Mouse (Mus musculus) ovary, postnatal 14 days (tissue): Measurements from ENCODE around the gene Dscam.
A peak's percentile ranks its signal among the peaks of the same experiment; 100 is the strongest.

ENCODE experiments used
- DNase-seq: peaks from one replicate; pipeline ENCODE4 v3.0.0; 2022; ENCODE audit warnings: low spot score

The Dscam gene

DNA sequence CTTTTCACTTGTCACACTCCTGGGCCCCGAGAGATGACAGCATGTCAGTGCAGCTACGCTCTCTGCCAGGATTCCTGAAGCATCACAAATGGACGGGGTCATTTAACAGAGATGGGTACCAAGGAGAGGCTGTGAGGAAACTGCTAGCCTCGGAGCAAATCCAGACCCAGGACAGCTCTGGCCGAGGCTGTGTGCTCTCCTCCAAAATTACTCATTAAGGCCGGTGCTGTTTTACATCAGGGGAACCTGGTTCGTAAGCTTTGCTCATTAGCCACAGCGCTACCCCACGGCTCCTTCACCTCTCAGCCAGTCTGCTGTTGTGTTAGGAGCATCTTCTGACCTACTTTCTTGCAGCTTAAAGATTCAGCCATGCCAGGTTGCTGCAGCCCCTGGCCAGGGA is 449.3 kb downstream of the Dscam start:
- DNase-seq: no peak

DNA sequence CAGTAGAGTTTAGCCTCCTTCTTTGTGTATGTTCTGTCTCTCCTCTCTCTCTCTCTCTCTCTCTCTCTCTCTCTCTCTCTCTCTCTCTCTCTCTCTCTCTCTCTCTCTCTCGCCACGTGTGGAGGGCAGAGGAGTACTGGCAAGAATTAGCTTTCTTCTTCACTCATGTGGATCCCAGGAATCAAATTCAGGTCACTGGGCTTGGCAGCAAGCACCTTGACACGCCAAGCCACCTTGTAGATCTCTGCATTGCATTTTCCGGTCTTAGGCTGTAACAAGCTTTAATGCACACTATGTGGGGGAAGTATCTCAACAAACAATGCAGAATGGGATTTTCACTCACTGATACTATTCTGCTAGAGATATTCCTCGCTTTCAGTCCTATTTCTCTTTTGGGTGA is 449.9 kb downstream of the Dscam start:
- DNase-seq: no peak

DNA sequence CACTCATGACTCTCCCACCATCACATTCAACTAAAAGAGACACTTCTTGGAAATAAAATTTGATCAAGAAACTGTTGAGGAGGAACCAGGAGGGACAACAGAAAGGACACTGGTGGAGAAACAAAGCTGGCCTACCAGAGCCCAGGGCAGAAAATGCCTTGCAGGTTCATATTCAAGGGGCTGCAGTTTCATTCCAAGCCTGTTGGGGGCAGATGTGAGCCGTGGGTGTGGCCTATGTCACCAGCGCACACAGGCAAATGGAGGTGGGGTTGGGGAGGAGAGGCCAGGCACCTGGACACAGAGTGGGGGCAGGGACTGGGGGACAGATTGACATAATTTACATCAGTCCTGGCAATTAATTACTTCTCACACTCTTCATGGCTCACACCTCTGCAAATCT is 452.3 kb downstream of the Dscam start:
- DNase-seq: no peak

- no peak for DNase-seq
Measured at GRCm38 (mm10) chr16:96716633-96717032, 453.9 kb downstream of the Dscam start.

GRCm38 (mm10) chr16:96711935-96712334 is 458.6 kb downstream of the Dscam start:
- DNase-seq: no peak

DNA sequence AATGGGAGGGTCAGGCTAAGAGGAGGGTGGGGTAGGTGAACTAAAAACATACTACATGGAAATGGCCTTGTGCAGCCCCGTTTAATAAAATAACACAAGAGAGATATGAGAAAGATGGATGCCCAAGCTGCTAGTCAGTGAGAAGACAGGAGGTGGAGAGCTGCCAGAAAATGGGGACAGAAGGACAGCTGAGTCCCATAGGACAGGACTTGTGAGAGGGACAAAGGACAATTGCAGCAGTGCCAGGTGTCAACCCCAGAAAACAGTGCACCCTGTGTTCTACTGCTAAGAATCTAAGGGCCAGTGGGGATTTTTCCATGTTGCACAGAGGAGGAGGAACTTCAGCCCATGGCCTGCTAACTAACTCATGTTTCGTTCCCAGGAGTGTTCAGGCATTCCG is 470.0 kb downstream of the Dscam start:
- DNase-seq: no peak

- DNase-seq: no peak
Measured at GRCm38 (mm10) chr16:96695882-96696281, 474.7 kb downstream of the Dscam start.

- no peak for DNase-seq
Measured at GRCm38 (mm10) chr16:96691576-96691975, 479.0 kb downstream of the Dscam start.

- DNase-seq: no peak
Measured at GRCm38 (mm10) chr16:96690052-96690451, 480.5 kb downstream of the Dscam start.

DNA sequence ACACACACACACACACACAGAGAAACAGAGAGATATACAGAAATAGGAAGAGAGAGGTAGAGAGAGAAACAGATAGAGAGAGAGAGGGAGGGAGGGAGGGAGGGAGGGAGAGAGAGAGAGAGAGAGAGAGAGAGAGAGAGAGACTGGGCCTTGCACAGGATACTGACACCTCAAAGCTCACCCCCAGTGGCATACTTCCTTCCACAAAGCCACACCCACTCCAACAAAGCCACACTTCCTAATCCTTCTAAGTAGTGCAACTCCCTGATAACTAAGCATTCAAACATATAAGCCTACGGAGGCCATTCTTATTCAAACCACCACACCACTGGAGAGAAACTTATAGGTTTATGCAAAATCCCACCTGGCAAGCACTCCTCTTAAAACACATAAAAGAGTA is 481.1 kb downstream of the Dscam start:
- no peak for DNase-seq

DNA sequence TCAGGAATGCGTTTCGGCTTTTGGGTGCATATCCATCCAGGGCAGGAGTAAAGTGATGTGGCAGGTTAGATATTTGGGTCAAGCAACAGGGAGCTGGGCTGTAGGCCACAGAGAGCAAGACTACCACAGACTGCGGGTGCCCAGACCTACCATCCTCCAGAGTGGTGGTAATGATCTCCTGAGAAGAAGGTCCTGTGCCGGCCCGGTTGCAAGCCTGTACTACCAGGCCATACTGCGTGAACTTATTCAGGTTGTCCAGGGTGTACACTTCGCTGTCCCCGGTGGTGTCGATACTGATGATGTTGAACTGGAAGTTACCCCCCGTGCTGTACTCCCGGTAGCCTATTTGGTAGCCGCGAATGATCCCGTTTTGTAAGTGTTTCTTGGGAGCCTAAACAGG is 485.5 kb downstream of the Dscam start:
- no peak for DNase-seq

DNA sequence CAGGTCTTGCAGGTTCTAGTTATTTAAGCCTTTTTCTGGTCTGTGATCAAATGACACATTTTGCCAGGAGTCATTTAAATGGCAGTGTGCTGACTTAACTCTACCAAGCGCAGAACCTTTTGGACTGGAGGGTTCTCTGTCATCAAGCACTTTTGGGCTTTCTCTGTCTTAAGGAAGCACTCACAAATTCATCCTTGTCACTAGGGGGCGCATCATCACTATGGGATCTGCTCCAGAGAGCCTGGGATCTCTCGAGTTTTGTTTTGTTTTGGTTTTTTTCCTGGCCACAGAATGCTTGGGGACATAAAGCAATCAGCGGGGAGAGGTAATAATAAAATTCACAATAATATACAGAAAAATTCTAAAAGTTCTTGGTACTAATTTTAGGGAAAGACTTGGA is 486.0 kb downstream of the Dscam start:
- DNase-seq: peak; percentile 51

DNA sequence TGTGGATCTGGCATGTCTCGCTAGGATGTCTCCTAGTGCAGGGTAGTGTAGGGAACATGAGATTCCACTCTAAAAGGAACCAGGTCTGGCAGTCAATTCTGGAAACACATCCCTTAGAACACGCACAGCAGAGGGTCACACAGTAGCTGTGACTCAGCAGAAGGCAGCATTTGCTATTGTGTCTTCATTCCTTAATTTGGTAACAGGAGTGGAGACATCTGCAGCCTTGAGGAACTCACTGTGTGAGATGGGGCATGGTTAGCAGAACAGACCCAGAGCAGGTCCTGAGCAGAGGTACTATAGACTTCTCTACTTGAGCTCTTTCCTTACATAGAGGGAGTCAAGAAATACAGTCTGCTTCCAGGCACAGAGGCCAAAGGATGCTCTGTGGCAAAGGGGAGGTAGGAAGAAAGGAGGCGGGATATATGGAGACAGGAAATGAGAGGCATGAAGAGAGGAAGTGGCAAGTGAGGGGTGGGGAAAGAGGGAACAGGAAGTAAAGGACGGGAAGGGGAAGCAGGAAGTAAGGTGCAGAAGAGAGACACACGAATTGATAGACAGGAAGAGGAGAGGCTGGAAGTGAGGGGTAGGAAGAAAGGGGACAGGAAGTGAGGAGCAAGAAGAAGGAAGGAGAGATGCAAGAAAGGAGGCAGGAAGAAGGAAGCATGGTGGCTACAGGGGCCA is 488.1 kb downstream of the Dscam start:
- DNase-seq: no peak

DNA sequence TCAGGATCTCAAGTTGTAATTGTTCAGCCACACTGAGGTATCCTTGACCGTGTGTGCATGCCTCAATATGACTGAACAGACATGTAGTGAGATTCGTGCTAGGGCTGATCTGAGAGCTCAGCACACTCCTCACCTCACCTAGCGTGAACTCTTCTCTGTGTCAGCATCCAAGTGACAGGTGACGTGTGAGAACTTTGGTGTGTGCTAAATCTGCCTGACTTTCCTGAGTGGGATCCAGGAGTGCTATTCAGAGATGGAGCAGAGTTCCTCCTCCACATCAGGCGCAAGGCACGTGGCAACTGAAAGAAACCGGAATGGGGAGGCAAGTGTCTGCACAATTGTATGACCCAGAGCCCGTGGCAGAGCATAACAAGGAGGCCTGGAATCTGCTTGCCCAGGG is 490.6 kb downstream of the Dscam start:
- no peak for DNase-seq

- DNase-seq: peak; percentile 19
Measured at GRCm38 (mm10) chr16:96677471-96677870, 493.1 kb downstream of the Dscam start.

- DNase-seq: no peak
Measured at GRCm38 (mm10) chr16:96676663-96677062, 493.9 kb downstream of the Dscam start.

DNA sequence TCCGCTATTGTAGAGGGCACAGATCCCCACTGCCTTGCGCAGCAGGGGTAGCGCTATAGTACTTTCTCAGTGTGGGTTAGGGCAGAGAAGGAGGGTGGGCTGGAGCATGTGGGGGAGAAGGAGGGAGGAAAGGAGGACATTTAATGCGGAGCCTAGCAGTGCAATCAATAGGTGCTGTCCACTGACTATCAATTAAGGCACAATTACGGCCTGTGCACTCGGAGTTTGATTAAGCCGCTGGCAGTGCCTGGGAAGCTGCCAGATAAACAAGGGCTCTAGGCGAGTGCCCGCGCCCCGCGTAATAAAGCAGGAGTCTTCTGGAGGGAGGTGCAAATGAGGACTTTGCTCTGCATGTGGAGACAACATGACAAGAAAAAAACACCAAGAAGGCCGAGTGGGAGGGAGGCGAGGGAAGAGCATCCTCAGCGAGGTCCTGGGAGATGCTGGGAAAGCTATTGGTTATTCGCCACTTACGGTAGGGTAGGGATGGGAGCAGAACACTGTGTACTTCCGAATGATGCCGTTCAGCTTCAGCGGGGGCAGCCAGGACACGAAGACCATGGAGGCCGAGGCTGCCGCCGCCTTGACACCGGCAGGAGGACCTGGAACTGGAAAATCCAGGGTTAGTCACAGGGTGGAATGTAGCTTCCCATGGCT is 497.2 kb downstream of the Dscam start:
- no peak for DNase-seq

DNA sequence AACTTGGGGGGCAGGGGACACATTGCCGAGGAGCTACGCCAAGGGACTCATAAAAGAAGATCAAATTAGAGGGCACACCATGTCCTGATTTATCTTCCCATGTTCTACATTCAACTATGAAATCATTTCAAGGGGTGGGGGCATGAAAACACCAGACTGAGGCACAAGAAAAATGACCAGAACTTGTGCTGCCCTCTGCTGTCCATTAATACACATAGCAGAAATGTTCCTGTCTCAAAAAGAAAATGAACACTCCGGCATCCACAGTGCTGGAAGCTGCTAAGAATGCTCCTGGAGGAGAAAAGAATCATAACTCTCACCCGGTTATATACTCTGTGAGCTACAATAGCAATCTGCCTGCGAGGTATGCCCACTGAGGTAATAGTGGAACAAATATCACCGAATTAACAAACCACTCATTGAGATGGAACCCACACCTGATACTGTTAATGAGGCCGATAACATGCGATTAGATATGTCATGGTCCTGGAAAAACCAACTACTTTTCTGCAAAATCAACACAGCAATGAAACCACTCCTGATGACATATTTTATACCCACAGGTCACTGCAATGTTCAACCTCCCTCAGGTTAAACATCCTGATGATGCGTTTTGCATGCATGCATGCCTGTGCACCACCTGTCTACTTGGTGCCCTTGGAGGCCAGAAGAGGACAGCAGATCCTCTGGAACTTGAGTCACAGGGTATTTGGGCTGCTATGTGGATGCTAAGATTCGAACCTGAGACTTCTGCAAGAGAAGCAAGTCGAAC is 498.8 kb downstream of the Dscam start:
- DNase-seq: peak; percentile 11

- DNase-seq: no peak
Measured at GRCm38 (mm10) chr16:96669706-96670105, 500.8 kb downstream of the Dscam start.

DNA sequence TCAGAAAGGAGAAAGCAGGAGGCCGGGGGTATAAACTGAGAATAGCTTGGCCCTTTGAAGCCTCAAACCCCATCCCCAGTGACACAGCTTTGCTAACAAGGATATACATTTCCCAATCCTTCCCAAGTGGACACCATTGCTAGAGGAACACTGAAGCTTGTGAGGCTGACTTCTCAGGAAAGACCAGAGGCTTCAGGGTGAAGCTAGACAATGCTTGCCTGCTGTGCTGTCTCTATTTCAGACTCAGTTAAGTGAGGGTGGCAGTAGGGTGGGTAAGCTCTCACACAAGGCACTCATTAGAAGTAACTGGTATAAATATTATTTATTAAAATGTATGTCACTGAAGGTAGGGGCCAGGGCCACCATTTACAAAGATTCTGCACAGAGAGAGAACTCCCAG is 502.1 kb downstream of the Dscam start:
- no peak for DNase-seq

- DNase-seq: no peak
Measured at GRCm38 (mm10) chr16:96661073-96661472, 509.5 kb downstream of the Dscam start.

GRCm38 (mm10) chr16:96659275-96659674 is 511.3 kb downstream of the Dscam start:
- no peak for DNase-seq

DNA sequence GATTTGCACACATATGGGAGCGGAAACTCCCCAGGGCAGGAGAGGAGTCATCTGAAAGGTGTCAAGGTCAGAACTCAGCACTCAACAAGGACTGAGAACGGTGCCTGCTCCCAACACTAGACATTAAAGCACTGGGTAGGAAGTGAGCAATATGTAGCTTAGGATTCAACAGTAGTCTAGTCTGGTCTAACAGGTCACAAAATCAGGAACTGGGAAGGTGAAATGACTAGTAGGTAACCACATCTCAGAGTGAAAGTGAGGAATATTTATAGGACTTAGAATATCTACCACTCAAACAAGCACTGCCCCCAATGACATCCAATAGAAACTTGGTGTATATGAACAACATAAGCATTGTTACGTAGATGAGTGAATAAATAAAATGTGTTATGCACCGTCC is 515.0 kb downstream of the Dscam start:
- DNase-seq: no peak
